8 mouse cellular contexts compared by ENCODE assay signal in genomic region chr12:67222221-67223025, GRCm38 (mm10). TPM values are rescaled to one million over a fixed set of nuclear protein-coding genes. Genes with fewer than 3 reads are reported as not detected.
A peak's percentile ranks its signal among the peaks of the same experiment; 100 is the strongest.
DNase-seq lines count a peak whose midpoint lies in the region; ATAC-seq lines count a peak whose summit lies in the region.

Gene Mdga2, minus strand, starts transcription at chr12:67222549.

- H3K4me3 ChIP-seq in forebrain, embryonic 13.5 days, result peak within 1 kb of the TSS; percentile 76
- H3K4me3 ChIP-seq in hindbrain, embryonic 13.5 days, result peak within 1 kb of the TSS; percentile 85
- peak within 1 kb of the TSS; percentile 67 for H3K4me3 ChIP-seq in neural tube, embryonic 11.5 days (ENCODE audit: low read depth, low read length)

- H3K9ac ChIP-seq in forebrain, embryonic 13.5 days, result peak within 1 kb of the TSS; percentile 85
- peak within 1 kb of the TSS; percentile 95 for H3K9ac ChIP-seq in hindbrain, embryonic 13.5 days
- H3K9ac ChIP-seq in neural tube, embryonic 11.5 days (ENCODE audit: low read length), result peak within 1 kb of the TSS; percentile 68

- no peaks in the 10 kb centered on the region for H3K9me3 ChIP-seq in forebrain, embryonic 13.5 days (replicated peaks)
- no peaks in the 10 kb centered on the region for H3K9me3 ChIP-seq in hindbrain, embryonic 13.5 days
- H3K9me3 ChIP-seq in neural tube, embryonic 11.5 days (ENCODE audit: control insufficient read depth, low read length), result no peaks in the 10 kb centered on the region

- H3K36me3 ChIP-seq in forebrain, embryonic 13.5 days (ENCODE audit: poor library complexity, severe bottlenecking), result no peaks in the 10 kb centered on the region
- H3K36me3 ChIP-seq in hindbrain, embryonic 13.5 days, result no peaks in the 10 kb centered on the region
- H3K36me3 ChIP-seq in neural tube, embryonic 11.5 days (ENCODE audit: control insufficient read depth, insufficient read depth, low read length), result no peaks in the 10 kb centered on the region

- peak; percentile 3 for DNase-seq in gastrocnemius, postnatal 14 days
- DNase-seq in gastrocnemius, adult 18-20 months (ENCODE audit: low spot score), result no peak
- DNase-seq in left cerebral cortex, postnatal 14 days (ENCODE audit: low spot score in 2 of 2), result peak; percentile 68 to 76
- peak; percentile 67 for DNase-seq in neural tube, embryonic 11.5 days (ENCODE audit: low spot score)
- no peak for DNase-seq in natural killer cell, adult 2 months (ENCODE audit: low spot score in 2 of 2)

- under 1% methylated on average over 58 of the region's 61 CpGs for WGBS in forebrain, embryonic 13.5 days
- under 1% methylated on average over 47 of the region's 61 CpGs for WGBS in hindbrain, embryonic 13.5 days
- under 1% methylated on average over 57 of the region's 61 CpGs for WGBS in neural tube, embryonic 11.5 days

- H3K27ac ChIP-seq in forebrain, embryonic 13.5 days, result peak within 1 kb of the TSS; percentile 76
- peak within 1 kb of the TSS; percentile 96 for H3K27ac ChIP-seq in hindbrain, embryonic 13.5 days
- H3K27ac ChIP-seq in neural tube, embryonic 11.5 days (ENCODE audit: low read depth, low read length), result peak within 1 kb of the TSS; percentile 50

- H3K4me1 ChIP-seq in forebrain, embryonic 13.5 days, result peaks cover 24% of the 10 kb centered on the region
- peaks cover 22% of the 10 kb centered on the region for H3K4me1 ChIP-seq in hindbrain, embryonic 13.5 days (replicated peaks)
- H3K4me1 ChIP-seq in neural tube, embryonic 11.5 days (ENCODE audit: control insufficient read depth, insufficient read depth, low read length), result no peaks in the 10 kb centered on the region

- peak within 1 kb of the TSS; percentile 94 for H3K4me2 ChIP-seq in forebrain, embryonic 13.5 days
- H3K4me2 ChIP-seq in hindbrain, embryonic 13.5 days, result peak within 1 kb of the TSS; percentile 82
- peak within 1 kb of the TSS; percentile 94 for H3K4me2 ChIP-seq in neural tube, embryonic 11.5 days (ENCODE audit: low read depth)

- intact Hi-C loops in gastrocnemius, postnatal 14 days (cut with DNase I; ENCODE audit: low total_unique reads), result no loop called here
- intact Hi-C loops in left cerebral cortex, postnatal 14 days (cut with DNase I), result loop anchor here (5.0 to 10.0 kb wide), 3 partner anchors 128 to 1068 kb away; no protein-coding TSS in a partner anchor

- ATAC-seq in cerebellum, adult (ENCODE audit: insufficient number of reproducible peaks, low FRiP score, low TSS enrichment), result peak; percentile 34; the same call in 1 of the 2 replicates
- ATAC-seq in forebrain, embryonic 13.5 days, result peak; percentile 73
- peak; percentile 80 for ATAC-seq in hindbrain, embryonic 13.5 days (ENCODE audit: low FRiP score)
- peak; percentile 73 for ATAC-seq in neural tube, embryonic 11.5 days (ENCODE audit: insufficient read depth, low FRiP score, low TSS enrichment)

- 0 out of 2 replicates have a peak, but pooled peaks cover 2% of the 10 kb centered on the region for H3K27me3 ChIP-seq in forebrain, embryonic 13.5 days
- peaks cover 3% of the 10 kb centered on the region; the same call in 1 of the 2 replicates for H3K27me3 ChIP-seq in hindbrain, embryonic 13.5 days
- no peaks in the 10 kb centered on the region; the same call in 1 of the 2 replicates for H3K27me3 ChIP-seq in neural tube, embryonic 11.5 days (ENCODE audit: control insufficient read depth, insufficient read depth, low read length)

RNA-seq across cellular contexts. Expression of gene Mdga2, which starts in this region (rescaled TPM):
- under 1 TPM; 0.09 to 0.49 TPM for total RNA-seq in gastrocnemius, postnatal 14 days (2021)
- not detected for total RNA-seq in gastrocnemius, adult 18-20 months (2021)
- 8.3 and 9.9 TPM in 2 replicates for polyA plus RNA-seq in forebrain, embryonic 13.5 days (2015; fragmentation: Nextera tagmentation; extraction: Ambion mirVana)
- polyA plus RNA-seq in hindbrain, embryonic 13.5 days (2015; fragmentation: Nextera tagmentation; extraction: Ambion mirVana), result 24.5 and 25.3 TPM in 2 replicates
- 10 to 100 TPM; 50.0 to 56.2 TPM for total RNA-seq in left cerebral cortex, postnatal 14 days (2021)
- polyA plus RNA-seq in neural tube, embryonic 11.5 days (2014; fragmentation: Nextera tagmentation; extraction: Ambion mirVana), result 3.7 TPM in 2 replicates

Comparison
In these comparisons a context has a peak if more than half of its experiments do, and no peak if none do; other contexts are left out.
1. RNA of gene Mdga2 (total RNA-seq): 50.0 to 56.2 TPM in left cerebral cortex, postnatal 14 days; 0.09 to 0.49 TPM in gastrocnemius, postnatal 14 days and not detected in gastrocnemius, adult 18-20 months; every median in the first group is over 10 times any median in the second.
2. Peak in DNase-seq in gastrocnemius, postnatal 14 days; RNA of the gene not detected or under 1 TPM.
3. DNase-seq: peak in left cerebral cortex, postnatal 14 days (2 of 2) and neural tube, embryonic 11.5 days (single experiment); none in gastrocnemius, adult 18-20 months (single experiment) and natural killer cell, adult 2 months (0 of 2).
4. Peak in every context shown above with its lines, with median percentiles within 50 percentile points of each other: ATAC-seq, H3K27ac ChIP-seq, H3K4me2 ChIP-seq, H3K4me3 ChIP-seq and H3K9ac ChIP-seq.